Mouse (Mus musculus): ENCODE results near the gene Krt76. TPM values are rescaled to one million over a fixed set of nuclear protein-coding genes. Genes with fewer than 3 reads are reported as not detected.

Krt76 gene
- polyA plus RNA-seq, 1 experiment from 2014 or later, result not detected

- 85% methylated on average over 5 of the region's 5 CpGs for WGBS
- Histone ChIP-seq H3K4me3 (no peak overlapping the region), H3K27me3 (ENCODE audit: insufficient read depth, poor library complexity, severe bottlenecking) (no peaks in the 10 kb centered on the region), H3K27ac (no peak overlapping the region), H3K9me3 (no peaks in the 10 kb centered on the region), H3K4me1 (replicated peaks) (0 out of 2 replicates have a peak, but pooled peaks cover 6% of the 10 kb centered on the region), H3K36me3 (no peaks in the 10 kb centered on the region)
- no peak for DNase-seq (ENCODE audit: low spot score)
Observed at GRCm38 (mm10) chr15:101904849-101905248, 12.1 kb upstream of the Krt76 start.

DNA sequence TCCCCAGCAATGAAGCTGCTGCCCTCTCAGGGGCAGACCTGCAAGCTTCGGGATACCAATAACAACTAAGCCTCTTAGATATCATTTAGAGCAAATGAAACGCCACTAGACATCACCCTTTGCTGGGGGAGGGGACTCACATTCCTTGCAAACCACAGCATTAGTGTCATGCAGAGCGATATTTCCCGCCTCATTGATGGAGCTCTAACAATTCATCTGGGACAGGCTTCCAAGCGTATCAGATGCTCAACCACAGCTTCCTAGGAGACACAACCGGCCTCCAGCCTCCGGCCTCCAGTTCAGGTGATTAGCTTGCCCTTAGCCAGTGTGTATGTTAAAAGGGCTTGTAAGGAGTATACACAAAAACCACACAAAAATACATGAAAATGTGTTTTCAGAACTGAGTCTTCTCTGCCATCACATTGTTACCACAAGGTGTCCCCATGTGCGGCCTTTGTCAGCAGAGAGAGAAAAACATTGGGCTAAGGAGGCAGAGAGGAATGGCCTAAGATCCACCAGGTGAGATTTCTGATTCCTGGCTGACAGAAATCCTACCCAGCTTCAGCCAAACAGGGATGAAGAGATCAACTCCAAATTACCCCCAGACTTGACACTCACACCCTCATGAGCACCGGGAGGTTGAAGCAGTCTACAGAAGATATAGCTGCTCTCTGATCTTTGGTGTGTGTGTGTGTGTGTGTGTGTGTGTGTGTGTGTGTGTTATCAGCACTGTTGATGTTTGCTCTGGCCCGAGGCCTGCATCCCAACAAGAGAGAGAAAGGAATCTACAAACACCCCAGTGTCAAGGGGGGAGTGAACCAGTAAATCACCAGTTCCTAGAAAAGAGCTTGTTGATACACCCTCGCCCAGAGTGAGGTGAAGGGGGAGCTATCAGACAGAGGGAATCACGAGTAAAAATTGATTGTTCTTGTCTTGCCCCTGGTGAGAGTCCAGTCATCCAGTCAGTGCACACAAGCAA is 9.7 kb upstream of the Krt76 start:
- Histone ChIP-seq H3K9me3 (no peaks in the 10 kb centered on the region), H3K27ac (no peak overlapping the region), H3K36me3 (no peaks in the 10 kb centered on the region), H3K4me3 (no peak overlapping the region), H3K27me3 (ENCODE audit: insufficient read depth, poor library complexity, severe bottlenecking) (no peaks in the 10 kb centered on the region), H3K4me1 (replicated peaks) (0 out of 2 replicates have a peak, but pooled peaks cover 6% of the 10 kb centered on the region)
- 68% methylated on average over 12 of the region's 12 CpGs for WGBS
- DNase-seq (ENCODE audit: low spot score), result no peak

- H3K27ac ChIP-seq, result no peak overlapping the region
- DNase-seq (ENCODE audit: low spot score), result no peak
- 93% methylated on average over 4 of the region's 4 CpGs for WGBS
Observed at GRCm38 (mm10) chr15:101895216-101895615, 2.5 kb upstream of the Krt76 start.

GRCm38 (mm10) chr15:101879776-101880175 is 12.9 kb downstream of the Krt76 start:
- H3K27me3 ChIP-seq (ENCODE audit: insufficient read depth, poor library complexity, severe bottlenecking), result no peaks in the 10 kb centered on the region
- DNase-seq (ENCODE audit: low spot score), result peak; percentile 33
- WGBS, result 28% methylated on average over 11 of the region's 11 CpGs

More at GRCm38 (mm10) chr15:101895216-101895615, 2.5 kb upstream of the Krt76 start:
- no peaks in the 10 kb centered on the region for H3K9me3 ChIP-seq
- H3K4me1 ChIP-seq (replicated peaks), result no peaks in the 10 kb centered on the region
- H3K27me3 ChIP-seq (ENCODE audit: insufficient read depth, poor library complexity, severe bottlenecking), result no peaks in the 10 kb centered on the region
- H3K36me3 ChIP-seq, result no peaks in the 10 kb centered on the region
- H3K4me3 ChIP-seq, result no peak overlapping the region

GRCm38 (mm10) chr15:101878041-101878440 is 14.7 kb downstream of the Krt76 start:
- no peak overlapping the region for H3K27ac ChIP-seq
- no peaks in the 10 kb centered on the region for H3K27me3 ChIP-seq (ENCODE audit: insufficient read depth, poor library complexity, severe bottlenecking)
- 68% methylated on average over 2 of the region's 2 CpGs for WGBS
- DNase-seq (ENCODE audit: low spot score), result no peak
- no peaks in the 10 kb centered on the region for H3K36me3 ChIP-seq
- no peak overlapping the region for H3K4me3 ChIP-seq
- H3K9me3 ChIP-seq, result no peaks in the 10 kb centered on the region
- H3K4me1 ChIP-seq (replicated peaks), result peaks cover 6% of the 10 kb centered on the region

More at GRCm38 (mm10) chr15:101879776-101880175, 12.9 kb downstream of the Krt76 start:
- H3K9me3 ChIP-seq, result no peaks in the 10 kb centered on the region
- H3K27ac ChIP-seq, result no peak overlapping the region
- H3K4me3 ChIP-seq, result no peak overlapping the region
- 0 out of 2 replicates have a peak, but pooled peaks cover 2% of the 10 kb centered on the region for H3K4me1 ChIP-seq (replicated peaks)
- no peaks in the 10 kb centered on the region for H3K36me3 ChIP-seq

DNA sequence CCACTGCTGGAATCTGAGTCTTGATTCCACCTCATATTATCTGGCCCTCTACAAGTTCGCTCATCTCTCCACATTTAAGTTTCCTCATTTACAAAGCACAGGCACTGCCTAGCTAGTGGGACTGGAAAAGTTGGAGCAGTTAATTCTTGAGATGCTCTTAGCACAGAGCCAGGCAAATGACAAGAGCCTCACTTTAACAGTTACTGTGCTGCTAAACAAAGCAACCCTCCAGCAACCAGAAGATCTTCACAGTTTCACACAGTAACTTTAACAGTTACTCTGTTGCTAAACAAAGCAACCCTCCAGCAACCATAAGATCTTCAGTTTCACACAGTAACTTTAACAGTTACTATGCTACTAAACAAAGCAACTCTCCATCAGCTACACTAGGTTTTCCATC is 18.3 kb downstream of the Krt76 start:
- Histone ChIP-seq H3K27me3 (ENCODE audit: insufficient read depth, poor library complexity, severe bottlenecking) (no peaks in the 10 kb centered on the region), H3K4me3 (no peak overlapping the region), H3K36me3 (no peaks in the 10 kb centered on the region), H3K4me1 (replicated peaks) (peaks cover 4% of the 10 kb centered on the region), H3K9me3 (no peaks in the 10 kb centered on the region), H3K27ac (no peak overlapping the region)
- WGBS, result 84% methylated on average over 1 of the region's 1 CpGs
- DNase-seq (ENCODE audit: low spot score), result no peak

DNA sequence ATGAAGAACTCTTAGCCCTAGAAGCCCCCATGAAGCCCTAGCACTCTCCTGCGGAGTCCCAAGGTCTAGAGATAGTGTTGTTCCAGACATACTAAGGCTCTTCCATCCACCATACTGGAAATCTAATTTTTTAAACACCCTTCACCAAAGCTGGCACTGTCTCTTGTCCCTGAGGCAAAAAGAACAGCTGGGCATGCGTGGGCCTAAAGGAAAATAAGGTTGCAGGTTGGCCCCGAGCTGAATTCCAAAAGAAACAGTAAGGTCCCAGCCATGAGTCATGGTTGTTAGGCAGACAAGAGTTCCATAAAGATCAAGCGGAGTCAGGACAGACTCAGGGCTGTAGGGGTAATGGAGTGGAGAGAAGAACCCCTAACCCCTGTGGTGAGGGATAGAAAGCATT is 19.5 kb downstream of the Krt76 start:
- Histone ChIP-seq H3K4me1 (replicated peaks) (peaks cover 4% of the 10 kb centered on the region), H3K36me3 (no peaks in the 10 kb centered on the region), H3K4me3 (no peak overlapping the region), H3K27me3 (ENCODE audit: insufficient read depth, poor library complexity, severe bottlenecking) (no peaks in the 10 kb centered on the region), H3K9me3 (no peaks in the 10 kb centered on the region), H3K27ac (no peak overlapping the region)
- WGBS, result 53% methylated on average over 4 of the region's 4 CpGs
- DNase-seq (ENCODE audit: low spot score), result no peak

GRCm38 (mm10) chr15:101869431-101869830 is 23.3 kb downstream of the Krt76 start, which contains the start of gene Krt77:
Krt77 (minus strand) TSS chr15:101869705.
- H3K36me3 ChIP-seq, result no peaks in the 10 kb centered on the region
- H3K9me3 ChIP-seq, result no peaks in the 10 kb centered on the region
- no peak within 1 kb of the TSS for H3K4me3 ChIP-seq
- H3K4me1 ChIP-seq (replicated peaks), result peaks cover 4% of the 10 kb centered on the region
- no peaks in the 10 kb centered on the region for H3K27me3 ChIP-seq (ENCODE audit: insufficient read depth, poor library complexity, severe bottlenecking)
- no peak for DNase-seq (ENCODE audit: low spot score)
- WGBS, result 39% methylated on average over 6 of the region's 6 CpGs
- H3K27ac ChIP-seq, result no peak within 1 kb of the TSS

GRCm38 (mm10) chr15:101866754-101867153 is 26.0 kb downstream of the Krt76 start:
- DNase-seq (ENCODE audit: low spot score), result no peak
- peaks cover 4% of the 10 kb centered on the region; the same call in 1 of the 2 replicates for H3K27me3 ChIP-seq (ENCODE audit: insufficient read depth, poor library complexity, severe bottlenecking)
- WGBS, result 82% methylated on average over 7 of the region's 7 CpGs
- H3K27ac ChIP-seq, result no peak overlapping the region
- H3K9me3 ChIP-seq, result no peaks in the 10 kb centered on the region
- no peak overlapping the region for H3K4me3 ChIP-seq
- H3K36me3 ChIP-seq, result no peaks in the 10 kb centered on the region
- no peaks in the 10 kb centered on the region; the same call in 1 of the 2 replicates for H3K4me1 ChIP-seq (replicated peaks)

DNA sequence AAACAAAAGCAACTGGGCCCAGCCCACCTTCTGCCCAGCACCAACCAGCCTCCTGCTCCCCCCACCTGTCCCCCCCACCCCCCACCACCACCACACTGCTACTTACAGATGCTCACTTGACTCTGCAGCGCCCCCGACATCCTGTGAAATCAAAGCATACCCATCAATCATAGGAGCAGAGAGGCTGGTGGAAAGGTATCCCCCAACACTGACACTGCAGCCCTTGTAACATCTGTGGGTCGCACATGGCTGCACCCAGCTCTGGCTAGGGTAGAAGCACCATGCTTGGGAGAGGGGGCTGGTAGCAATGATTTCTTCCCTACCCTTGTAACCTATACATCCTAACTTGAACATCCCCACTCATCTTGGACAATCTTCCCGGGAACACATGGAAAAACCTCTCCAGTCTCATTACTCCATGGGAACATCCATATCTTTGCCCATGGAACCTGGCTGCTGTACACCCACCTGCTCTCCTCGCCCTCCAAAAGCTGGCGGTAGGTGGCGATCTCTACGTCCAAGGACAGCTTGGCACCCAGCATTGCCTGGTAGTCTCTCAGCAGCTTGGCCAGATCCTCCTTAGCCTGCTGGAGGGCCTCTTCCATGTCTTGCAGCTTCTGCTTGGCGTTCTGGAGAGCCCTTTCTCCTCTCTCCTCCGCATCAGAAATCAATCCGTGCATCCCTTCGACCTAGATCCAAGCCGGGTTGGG is 32.1 kb downstream of the Krt76 start:
- Histone ChIP-seq H3K27me3 (ENCODE audit: insufficient read depth, poor library complexity, severe bottlenecking) (peaks cover 57% of the 10 kb centered on the region), H3K36me3 (no peaks in the 10 kb centered on the region), H3K9me3 (no peaks in the 10 kb centered on the region), H3K4me3 (peak overlapping the region; percentile 60), H3K27ac (no peak overlapping the region), H3K4me1 (replicated peaks) (peaks cover 26% of the 10 kb centered on the region)
- no peak for DNase-seq (ENCODE audit: low spot score)
- 58% methylated on average over 13 of the region's 13 CpGs for WGBS

- H3K27ac ChIP-seq, result peak overlapping the region; percentile 79
- peaks cover 63% of the 10 kb centered on the region for H3K27me3 ChIP-seq (ENCODE audit: insufficient read depth, poor library complexity, severe bottlenecking)
Observed at GRCm38 (mm10) chr15:101859735-101860170, 33.0 kb downstream of the Krt76 start.

GRCm38 (mm10) chr15:101858673-101859425 is 33.9 kb downstream of the Krt76 start:
- WGBS, result 7% methylated on average over 11 of the region's 11 CpGs
- peaks cover 33% of the 10 kb centered on the region for H3K4me1 ChIP-seq (replicated peaks)
- H3K27me3 ChIP-seq (ENCODE audit: insufficient read depth, poor library complexity, severe bottlenecking), result peaks cover 71% of the 10 kb centered on the region
- no peaks in the 10 kb centered on the region for H3K9me3 ChIP-seq
- peak overlapping the region; percentile 60 for H3K4me3 ChIP-seq
- peak; percentile 14 for DNase-seq (ENCODE audit: low spot score)
- no peaks in the 10 kb centered on the region for H3K36me3 ChIP-seq
- H3K27ac ChIP-seq, result no peak overlapping the region

More at GRCm38 (mm10) chr15:101859735-101860170, 33.0 kb downstream of the Krt76 start:
- H3K4me3 ChIP-seq, result peak overlapping the region; percentile 60
- H3K9me3 ChIP-seq, result no peaks in the 10 kb centered on the region
- H3K4me1 ChIP-seq (replicated peaks), result peaks cover 26% of the 10 kb centered on the region
- under 1% methylated on average over 33 of the region's 33 CpGs for WGBS
- peak; percentile 71 for DNase-seq (ENCODE audit: low spot score)
- no peaks in the 10 kb centered on the region for H3K36me3 ChIP-seq
